Mouse (Mus musculus): Measurements from ENCODE around the gene Wwox. TPM values are rescaled to one million over a fixed set of nuclear protein-coding genes. Genes with fewer than 3 reads are reported as not detected.

The Wwox gene
- polyA plus RNA-seq, 1 experiment from 2014 or later: 12.9 TPM

GRCm38 (mm10) chr8:115046496-115046895, 607.0 kb downstream of the Wwox start:
- Histone ChIP-seq H3K36me3 (ENCODE audit: control insufficient read depth, insufficient read depth, low read length) (no peaks in the 10 kb centered on the region), H3K27me3 (ENCODE audit: control insufficient read depth, insufficient read depth, low read length) (no peaks in the 10 kb centered on the region), H3K9me3 (ENCODE audit: control insufficient read depth, low read length) (no peaks in the 10 kb centered on the region), H3K4me3 (replicated peaks; ENCODE audit: low read depth, low read length) (no peak overlapping the region), H3K27ac (replicated peaks; ENCODE audit: low read depth, low read length) (no peak overlapping the region), H3K9ac (replicated peaks; ENCODE audit: low read length) (no peak overlapping the region), H3K4me1 (ENCODE audit: control insufficient read depth, insufficient read depth, low read length) (no peaks in the 10 kb centered on the region), H3K4me2 (ENCODE audit: low read length) (no peak overlapping the region)
- DNase-seq: no peak
- 63% methylated on average over 4 of the region's 4 CpGs for WGBS
- ATAC-seq (ENCODE audit: low FRiP score, low TSS enrichment): no peak

GRCm38 (mm10) chr8:115058193-115058835, 618.9 kb downstream of the Wwox start:
- Histone ChIP-seq H3K27me3 (ENCODE audit: control insufficient read depth, insufficient read depth, low read length) (no peaks in the 10 kb centered on the region), H3K9me3 (ENCODE audit: control insufficient read depth, low read length) (no peaks in the 10 kb centered on the region), H3K36me3 (ENCODE audit: control insufficient read depth, insufficient read depth, low read length) (no peaks in the 10 kb centered on the region), H3K4me1 (ENCODE audit: control insufficient read depth, insufficient read depth, low read length) (no peaks in the 10 kb centered on the region), H3K4me3 (replicated peaks; ENCODE audit: low read depth, low read length) (no peak overlapping the region), H3K9ac (replicated peaks; ENCODE audit: low read length) (no peak overlapping the region), H3K27ac (replicated peaks; ENCODE audit: low read depth, low read length) (no peak overlapping the region), H3K4me2 (ENCODE audit: low read length) (no peak overlapping the region)
- DNase-seq: no peak
- no peak for ATAC-seq (ENCODE audit: low FRiP score, low TSS enrichment)
- WGBS: 94% methylated on average over 12 of the region's 12 CpGs

DNA sequence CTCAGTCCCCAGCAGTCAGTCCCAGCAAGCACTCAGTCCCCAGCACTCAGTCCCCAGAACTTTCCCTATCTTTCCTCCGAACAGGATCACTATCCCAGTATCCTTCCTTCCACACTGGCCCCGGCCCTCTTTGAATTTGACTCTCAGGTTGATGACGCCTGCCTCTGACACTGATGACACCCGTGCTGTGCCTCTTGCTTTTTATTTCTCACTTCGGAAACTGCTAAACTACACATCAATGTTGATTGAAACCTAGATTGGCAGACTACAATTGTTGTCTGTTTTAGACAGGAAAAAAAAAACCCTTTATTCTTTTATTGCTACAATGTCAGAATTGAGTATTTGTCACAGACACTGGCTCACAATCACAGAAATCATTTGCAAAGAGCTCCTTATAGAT, 624.2 kb downstream of the Wwox start:
- H3K4me3 ChIP-seq (replicated peaks; ENCODE audit: low read depth, low read length): no peak overlapping the region
- no peaks in the 10 kb centered on the region for H3K27me3 ChIP-seq (ENCODE audit: control insufficient read depth, insufficient read depth, low read length)
- WGBS: 89% methylated on average over 5 of the region's 5 CpGs
- H3K4me1 ChIP-seq (ENCODE audit: control insufficient read depth, insufficient read depth, low read length): no peaks in the 10 kb centered on the region
- H3K36me3 ChIP-seq (ENCODE audit: control insufficient read depth, insufficient read depth, low read length): no peaks in the 10 kb centered on the region
- DNase-seq (no peak), ATAC-seq (ENCODE audit: low FRiP score, low TSS enrichment) (no peak)
- H3K27ac ChIP-seq (replicated peaks; ENCODE audit: low read depth, low read length): no peak overlapping the region
- H3K9me3 ChIP-seq (ENCODE audit: control insufficient read depth, low read length): no peaks in the 10 kb centered on the region
- no peak overlapping the region for H3K4me2 ChIP-seq (ENCODE audit: low read length)
- no peak overlapping the region for H3K9ac ChIP-seq (replicated peaks; ENCODE audit: low read length)

DNA sequence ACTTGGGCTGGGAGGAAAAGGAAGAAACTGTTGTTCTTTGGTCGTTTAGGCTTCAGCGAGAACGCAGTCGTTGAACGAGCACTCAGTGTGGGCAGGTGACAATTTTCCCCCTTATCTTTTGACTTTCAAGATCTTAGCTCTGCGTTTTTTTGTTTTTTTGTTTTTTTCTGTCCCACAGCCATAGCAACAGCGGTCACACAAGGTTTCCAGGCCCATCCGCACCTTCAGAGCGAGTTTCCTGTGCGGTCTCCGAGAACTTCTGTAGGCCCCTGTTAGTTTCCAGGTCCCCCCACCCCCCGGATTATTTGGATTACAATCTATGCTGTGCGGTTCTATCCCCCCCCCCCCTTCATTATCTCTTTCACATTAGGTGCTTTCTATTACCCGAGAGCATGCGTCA, 625.2 kb downstream of the Wwox start:
- no peaks in the 10 kb centered on the region for H3K27me3 ChIP-seq (ENCODE audit: control insufficient read depth, insufficient read depth, low read length)
- no peaks in the 10 kb centered on the region for H3K4me1 ChIP-seq (ENCODE audit: control insufficient read depth, insufficient read depth, low read length)
- DNase-seq: no peak
- no peak overlapping the region for H3K4me3 ChIP-seq (replicated peaks; ENCODE audit: low read depth, low read length)
- no peak overlapping the region for H3K27ac ChIP-seq (replicated peaks; ENCODE audit: low read depth, low read length)
- no peaks in the 10 kb centered on the region for H3K36me3 ChIP-seq (ENCODE audit: control insufficient read depth, insufficient read depth, low read length)
- H3K4me2 ChIP-seq (ENCODE audit: low read length): no peak overlapping the region
- 90% methylated on average over 15 of the region's 15 CpGs for WGBS
- H3K9ac ChIP-seq (replicated peaks; ENCODE audit: low read length): no peak overlapping the region
- ATAC-seq (ENCODE audit: low FRiP score, low TSS enrichment): no peak
- no peaks in the 10 kb centered on the region for H3K9me3 ChIP-seq (ENCODE audit: control insufficient read depth, low read length)

DNA sequence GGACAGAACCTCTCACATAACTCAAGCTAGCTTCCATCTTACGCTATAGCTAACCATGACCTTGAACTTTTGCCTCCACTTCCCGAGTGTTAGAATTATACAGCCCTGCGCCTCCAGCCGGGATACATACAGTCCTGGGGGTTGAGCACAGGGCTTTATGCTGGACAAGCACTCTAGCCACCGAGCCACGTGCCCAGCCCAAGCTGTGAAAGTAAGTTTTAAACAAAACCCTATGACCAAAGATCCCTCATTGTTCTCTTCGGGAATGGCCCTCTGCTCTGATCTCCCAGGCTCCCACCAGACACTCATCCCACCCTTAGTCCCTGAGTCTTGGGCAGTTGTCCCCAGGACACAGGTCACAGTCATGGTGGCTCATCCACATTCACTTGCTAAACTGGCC, 625.9 kb downstream of the Wwox start:
- no peak for DNase-seq
- WGBS: 44% methylated on average over 7 of the region's 7 CpGs
- H3K9ac ChIP-seq (replicated peaks; ENCODE audit: low read length): no peak overlapping the region
- H3K4me3 ChIP-seq (replicated peaks; ENCODE audit: low read depth, low read length): no peak overlapping the region
- H3K27ac ChIP-seq (replicated peaks; ENCODE audit: low read depth, low read length): no peak overlapping the region
- no peak for ATAC-seq (ENCODE audit: low FRiP score, low TSS enrichment)
- H3K36me3 ChIP-seq (ENCODE audit: control insufficient read depth, insufficient read depth, low read length): no peaks in the 10 kb centered on the region
- H3K4me1 ChIP-seq (ENCODE audit: control insufficient read depth, insufficient read depth, low read length): no peaks in the 10 kb centered on the region
- H3K9me3 ChIP-seq (ENCODE audit: control insufficient read depth, low read length): no peaks in the 10 kb centered on the region
- H3K27me3 ChIP-seq (ENCODE audit: control insufficient read depth, insufficient read depth, low read length): no peaks in the 10 kb centered on the region
- H3K4me2 ChIP-seq (ENCODE audit: low read length): no peak overlapping the region

DNA sequence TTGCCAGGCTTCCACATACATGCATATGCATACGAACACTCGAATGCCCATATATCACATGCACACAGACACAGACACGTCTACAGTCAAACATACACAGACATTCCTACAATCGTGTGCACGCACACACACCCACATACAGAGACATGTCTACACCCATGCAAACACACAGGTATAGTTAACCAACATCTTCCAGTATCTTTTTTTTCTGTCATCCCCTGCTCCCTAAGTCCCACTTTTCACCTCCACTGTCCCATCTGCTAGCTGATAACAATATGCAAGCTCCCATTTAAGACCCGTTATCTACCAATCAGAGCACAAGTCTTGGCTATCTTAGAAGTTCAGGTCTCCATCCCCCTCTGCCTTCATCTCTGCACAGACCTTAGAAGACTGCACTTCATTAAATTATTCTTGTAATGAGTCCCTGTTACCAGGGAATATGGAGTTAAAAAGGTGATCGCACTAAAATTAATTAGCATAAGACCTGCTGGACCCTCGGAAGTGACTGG, 627.1 kb downstream of the Wwox start:
- WGBS: 88% methylated on average over 8 of the region's 8 CpGs
- DNase-seq (no peak), ATAC-seq (ENCODE audit: low FRiP score, low TSS enrichment) (no peak)
- no peak overlapping the region for H3K4me3 ChIP-seq (replicated peaks; ENCODE audit: low read depth, low read length)
- no peaks in the 10 kb centered on the region for H3K4me1 ChIP-seq (ENCODE audit: control insufficient read depth, insufficient read depth, low read length)
- no peaks in the 10 kb centered on the region for H3K27me3 ChIP-seq (ENCODE audit: control insufficient read depth, insufficient read depth, low read length)
- H3K4me2 ChIP-seq (ENCODE audit: low read length): no peak overlapping the region
- no peaks in the 10 kb centered on the region for H3K9me3 ChIP-seq (ENCODE audit: control insufficient read depth, low read length)
- H3K9ac ChIP-seq (replicated peaks; ENCODE audit: low read length): no peak overlapping the region
- H3K27ac ChIP-seq (replicated peaks; ENCODE audit: low read depth, low read length): no peak overlapping the region
- H3K36me3 ChIP-seq (ENCODE audit: control insufficient read depth, insufficient read depth, low read length): no peaks in the 10 kb centered on the region

DNA sequence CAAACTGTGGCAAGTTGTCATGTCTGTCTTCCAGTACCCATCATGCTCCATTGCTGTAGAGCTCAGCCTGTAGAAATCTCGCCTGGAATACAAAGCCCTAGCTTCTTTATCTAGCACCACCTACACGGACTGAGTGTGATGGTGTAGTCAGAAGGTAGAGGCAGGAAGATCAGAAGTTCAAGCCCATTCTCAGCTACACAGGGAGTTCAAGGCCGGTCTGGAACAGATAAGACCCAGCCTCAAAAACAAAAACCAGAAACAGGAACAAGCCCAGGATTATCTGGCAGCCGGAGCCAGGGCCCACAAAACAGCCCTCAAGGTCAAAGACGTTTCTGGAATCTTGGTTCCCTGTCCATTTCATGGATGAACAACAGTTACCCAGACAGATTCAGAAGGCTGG, 629.3 kb downstream of the Wwox start:
- Histone ChIP-seq H3K36me3 (ENCODE audit: control insufficient read depth, insufficient read depth, low read length) (no peaks in the 10 kb centered on the region), H3K9ac (replicated peaks; ENCODE audit: low read length) (no peak overlapping the region), H3K27ac (replicated peaks; ENCODE audit: low read depth, low read length) (no peak overlapping the region), H3K9me3 (ENCODE audit: control insufficient read depth, low read length) (no peaks in the 10 kb centered on the region), H3K27me3 (ENCODE audit: control insufficient read depth, insufficient read depth, low read length) (no peaks in the 10 kb centered on the region), H3K4me1 (ENCODE audit: control insufficient read depth, insufficient read depth, low read length) (no peaks in the 10 kb centered on the region), H3K4me3 (replicated peaks; ENCODE audit: low read depth, low read length) (no peak overlapping the region), H3K4me2 (ENCODE audit: low read length) (no peak overlapping the region)
- ATAC-seq (ENCODE audit: low FRiP score, low TSS enrichment) (no peak), DNase-seq (no peak)
- WGBS: 86% methylated on average over 5 of the region's 5 CpGs

DNA sequence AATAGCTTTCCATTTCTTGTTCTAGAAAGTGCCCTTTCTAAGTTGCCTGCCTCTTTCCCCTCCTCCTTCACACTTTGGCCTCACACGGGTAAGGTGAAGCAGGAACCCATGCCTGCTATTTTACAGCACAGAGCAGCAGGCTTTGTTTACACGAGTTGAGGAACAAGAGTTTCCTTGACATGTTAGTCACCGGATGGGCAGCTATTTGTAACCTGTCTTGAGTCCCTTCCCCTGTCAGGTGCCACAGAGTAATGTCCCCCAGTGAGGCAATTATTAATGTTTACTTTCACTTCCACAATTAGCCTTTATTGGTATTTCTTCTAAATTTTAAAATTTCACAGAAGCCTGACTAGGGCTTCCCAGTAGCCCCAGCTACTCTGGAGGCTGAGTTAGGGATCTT, 630.8 kb downstream of the Wwox start:
- Histone ChIP-seq H3K27ac (replicated peaks; ENCODE audit: low read depth, low read length) (no peak overlapping the region), H3K4me1 (ENCODE audit: control insufficient read depth, insufficient read depth, low read length) (no peaks in the 10 kb centered on the region), H3K4me2 (ENCODE audit: low read length) (no peak overlapping the region), H3K36me3 (ENCODE audit: control insufficient read depth, insufficient read depth, low read length) (no peaks in the 10 kb centered on the region), H3K9ac (replicated peaks; ENCODE audit: low read length) (no peak overlapping the region), H3K27me3 (ENCODE audit: control insufficient read depth, insufficient read depth, low read length) (no peaks in the 10 kb centered on the region), H3K9me3 (ENCODE audit: control insufficient read depth, low read length) (no peaks in the 10 kb centered on the region), H3K4me3 (replicated peaks; ENCODE audit: low read depth, low read length) (no peak overlapping the region)
- 65% methylated on average over 3 of the region's 3 CpGs for WGBS
- no peak for DNase-seq
- ATAC-seq (ENCODE audit: low FRiP score, low TSS enrichment): no peak

DNA sequence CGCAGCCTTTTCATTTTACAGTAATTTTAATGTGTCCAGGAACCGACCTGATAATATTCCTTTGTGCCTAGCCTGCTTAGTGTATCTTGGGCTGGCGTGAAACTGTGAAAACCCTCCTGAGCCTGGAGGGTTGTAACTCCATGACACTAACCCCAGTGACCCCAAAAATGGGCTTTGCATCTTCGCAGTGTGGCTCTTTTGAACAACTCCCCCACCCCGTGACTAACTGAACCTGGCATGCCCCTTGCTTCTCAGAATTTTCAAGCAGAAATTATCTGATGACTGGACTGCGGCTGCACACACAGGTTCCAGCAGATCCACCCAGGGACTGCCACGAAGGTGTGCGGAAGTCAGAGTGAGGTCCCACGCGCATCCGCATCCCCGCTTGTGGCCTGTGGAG, 631.8 kb downstream of the Wwox start:
- H3K4me1 ChIP-seq (ENCODE audit: control insufficient read depth, insufficient read depth, low read length): no peaks in the 10 kb centered on the region
- ATAC-seq (ENCODE audit: low FRiP score, low TSS enrichment) (no peak), DNase-seq (no peak)
- no peaks in the 10 kb centered on the region for H3K9me3 ChIP-seq (ENCODE audit: control insufficient read depth, low read length)
- H3K36me3 ChIP-seq (ENCODE audit: control insufficient read depth, insufficient read depth, low read length): no peaks in the 10 kb centered on the region
- H3K27me3 ChIP-seq (ENCODE audit: control insufficient read depth, insufficient read depth, low read length): no peaks in the 10 kb centered on the region
- H3K4me3 ChIP-seq (replicated peaks; ENCODE audit: low read depth, low read length): no peak overlapping the region
- WGBS: 79% methylated on average over 12 of the region's 12 CpGs
- no peak overlapping the region for H3K27ac ChIP-seq (replicated peaks; ENCODE audit: low read depth, low read length)
- H3K4me2 ChIP-seq (ENCODE audit: low read length): no peak overlapping the region
- no peak overlapping the region for H3K9ac ChIP-seq (replicated peaks; ENCODE audit: low read length)
